Mouse (Mus musculus) heart, adult 9 months (tissue): ENCODE measurements around the gene Rmnd5a.
"Not testable (repeated sequence)": the region's sequence is repeated elsewhere in the genome, so short reads cannot be mapped to it uniquely, and the experiment has no call there.

Experiments used
- DNase-seq, 2 experiments: peaks; one replicate each; pipeline ENCODE4 v3.0.0; 2022; ENCODE audit warnings: low spot score in 2 of 2

The Rmnd5a gene

DNA sequence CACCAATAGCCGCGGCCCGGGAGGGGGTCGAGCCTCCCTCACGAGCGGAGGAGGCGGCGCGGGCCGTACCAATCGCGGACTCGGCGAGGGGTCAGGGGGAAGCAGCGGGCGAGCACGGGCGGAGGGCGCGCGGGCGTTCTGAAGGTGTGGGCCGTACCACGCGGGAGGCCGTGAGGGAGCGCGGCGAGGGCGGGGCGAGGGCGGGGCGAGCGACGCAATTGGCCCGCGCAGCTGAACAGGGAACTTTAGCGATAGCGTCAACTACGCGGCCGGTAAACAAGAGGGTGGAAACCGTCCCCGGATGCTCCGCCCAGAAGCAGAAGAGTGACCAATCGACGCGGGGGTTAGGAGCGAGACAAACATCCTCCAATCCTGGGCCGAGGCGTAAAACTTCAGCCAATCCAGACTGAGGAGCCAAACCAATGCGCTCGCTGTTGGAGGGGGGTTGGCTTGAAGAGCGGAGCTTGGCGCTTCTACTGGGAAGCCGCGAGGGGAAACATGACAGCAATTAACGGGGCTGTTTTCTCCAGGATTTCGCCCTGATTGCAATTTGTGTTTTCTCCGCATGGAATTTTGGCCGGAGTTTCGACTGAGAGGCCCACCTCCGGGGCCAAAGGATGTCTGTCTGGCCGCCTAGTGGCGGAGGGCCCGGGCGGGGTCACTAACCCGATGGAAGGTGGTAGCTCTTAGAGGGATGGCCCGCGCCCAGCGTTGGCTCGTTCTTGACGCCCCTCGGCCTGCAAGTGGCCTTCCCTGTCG, at the start of gene Rmnd5a:
Gene Rmnd5a, minus strand, starts transcription at position 146 of the 759 bp plus-strand sequence.
- peak; percentile 99 for DNase-seq

DNA sequence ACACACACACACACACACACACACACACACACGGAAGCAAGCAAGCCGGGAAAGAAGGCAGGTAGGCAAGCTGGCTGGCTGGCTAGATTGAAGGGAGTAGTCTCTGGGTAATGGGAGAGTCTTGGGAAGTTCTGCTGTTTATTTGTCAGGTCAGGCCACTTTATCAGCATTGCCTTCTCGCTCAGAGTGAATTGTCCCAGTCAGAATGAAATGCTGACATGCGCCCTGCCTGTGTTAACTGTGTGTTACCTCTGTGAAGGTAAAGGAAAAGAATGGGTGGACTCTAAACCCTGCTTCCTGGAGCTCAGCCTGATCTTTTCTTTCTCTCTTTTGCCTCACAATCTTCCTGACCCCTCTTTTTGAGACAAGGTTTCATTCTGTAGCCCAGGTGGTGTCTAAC, 47.5 kb upstream of the Rmnd5a start:
- DNase-seq, result no peak

DNA sequence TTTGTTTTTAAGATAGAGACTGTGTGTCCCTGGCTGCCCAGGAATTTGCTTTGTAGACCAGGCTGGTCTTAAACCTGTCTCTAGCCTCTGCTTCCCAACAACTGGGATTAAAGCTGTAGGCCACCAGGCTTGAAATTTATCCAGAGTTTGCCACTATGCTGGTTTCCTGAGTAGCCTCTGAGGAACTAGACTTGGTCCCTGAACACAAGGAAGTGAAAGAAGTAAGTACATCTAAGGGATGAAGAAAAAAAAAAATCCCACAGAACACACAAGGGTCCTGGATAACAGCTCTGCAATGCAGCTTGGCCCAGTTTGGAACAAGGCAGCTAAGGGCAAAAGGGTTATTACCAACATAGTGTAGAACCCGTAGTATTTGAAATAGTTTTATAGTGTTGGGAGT, 46.4 kb upstream of the Rmnd5a start:
- DNase-seq, result no peak

DNA sequence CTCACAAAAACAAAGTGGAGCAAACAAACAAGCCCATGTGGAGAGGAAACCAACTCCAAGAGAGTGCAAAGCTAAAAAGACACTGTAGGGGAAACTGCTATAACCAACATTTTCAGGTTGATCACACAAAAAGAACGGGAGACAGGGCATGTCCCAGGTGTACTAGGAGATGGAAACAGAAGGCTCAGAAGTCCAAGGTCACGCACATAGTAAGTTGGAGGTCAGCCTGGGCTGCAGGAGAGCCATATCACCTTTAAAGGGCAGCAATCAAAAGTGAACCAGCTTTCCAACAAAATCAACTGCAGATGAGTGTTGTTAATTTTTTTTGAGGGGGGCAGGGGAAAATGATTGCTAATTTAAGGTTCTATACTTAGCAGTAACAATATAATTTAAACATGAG, 45.8 kb upstream of the Rmnd5a start:
- DNase-seq, result no peak

DNA sequence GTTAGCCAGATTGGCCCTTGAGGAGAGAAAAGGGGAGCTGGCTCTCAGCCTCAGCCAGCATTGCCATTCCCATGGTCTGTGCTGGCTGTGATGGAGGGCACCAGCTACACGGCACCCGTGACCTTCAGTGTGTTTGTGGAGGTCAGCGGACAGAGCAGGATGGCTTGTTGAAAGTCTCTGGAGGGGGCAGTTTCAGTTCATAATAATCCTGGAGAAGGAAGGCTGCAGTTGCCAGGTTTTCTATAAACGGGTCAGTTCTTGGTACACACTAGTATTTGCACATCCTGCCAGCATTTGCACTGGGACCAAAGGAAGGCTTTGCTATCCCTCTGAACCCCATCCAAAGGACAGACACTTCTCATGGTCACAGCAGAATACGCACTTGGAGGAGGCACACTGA, 44.8 kb upstream of the Rmnd5a start:
- DNase-seq, result no peak

DNA sequence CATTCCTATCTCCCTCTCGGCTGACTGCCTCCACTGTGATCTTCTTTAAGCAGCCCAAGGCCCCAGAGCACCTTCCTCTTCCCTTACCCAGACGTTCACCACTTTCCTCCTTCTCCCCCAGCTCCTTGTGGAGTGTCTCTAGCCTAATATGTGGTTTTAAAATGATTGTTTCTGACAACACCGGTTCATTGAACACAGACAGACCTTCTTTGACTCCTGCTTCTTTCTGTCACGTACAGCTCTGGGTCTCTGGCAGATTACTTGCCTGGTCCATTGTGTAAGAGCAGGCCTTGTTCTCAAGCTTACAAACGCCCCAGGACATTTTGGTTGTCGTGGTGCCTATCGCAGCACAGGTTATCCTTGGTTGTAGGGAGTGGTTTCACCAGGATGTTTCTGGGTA, 40.7 kb upstream of the Rmnd5a start:
- DNase-seq, result no peak

DNA sequence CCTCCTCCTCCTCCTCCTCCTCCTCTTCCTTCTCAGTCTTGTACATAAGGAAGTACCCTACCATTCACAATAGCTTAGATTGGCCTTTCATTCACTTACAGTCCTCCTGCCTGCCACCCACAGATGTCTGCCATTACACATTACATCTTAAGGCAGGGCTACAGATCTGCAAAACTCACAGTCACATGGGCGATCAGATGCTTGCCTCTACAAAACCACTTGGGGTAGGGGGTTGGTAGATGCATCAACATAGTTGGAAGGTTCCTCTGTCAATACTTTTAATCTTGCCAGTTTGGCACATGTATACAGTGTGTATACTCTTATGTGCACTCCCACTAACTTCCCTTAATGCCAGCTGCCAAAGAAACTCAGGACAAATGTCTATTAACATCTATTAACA, 39.7 kb upstream of the Rmnd5a start:
- DNase-seq, result no peak

DNA sequence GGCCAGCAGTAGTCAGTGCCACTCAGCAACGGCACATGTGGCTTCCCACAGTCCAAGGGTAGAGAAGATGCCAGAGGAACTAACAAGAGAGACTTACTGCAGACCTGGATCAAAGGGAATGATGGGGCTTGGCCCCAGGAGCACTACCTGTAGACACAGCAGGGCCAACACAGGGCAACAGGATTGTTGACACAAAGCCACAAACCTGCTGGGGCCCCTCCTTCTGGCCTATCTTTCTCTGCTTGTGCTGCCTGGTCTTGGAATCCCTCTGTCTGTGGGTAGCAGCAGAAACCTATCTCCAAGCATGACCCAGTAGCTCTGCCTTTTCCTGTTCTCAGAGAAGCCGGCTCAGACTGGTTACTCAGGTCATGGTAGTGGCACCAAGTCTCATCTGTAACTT, 39.2 kb upstream of the Rmnd5a start:
- DNase-seq, result not testable (repeated sequence)

DNA sequence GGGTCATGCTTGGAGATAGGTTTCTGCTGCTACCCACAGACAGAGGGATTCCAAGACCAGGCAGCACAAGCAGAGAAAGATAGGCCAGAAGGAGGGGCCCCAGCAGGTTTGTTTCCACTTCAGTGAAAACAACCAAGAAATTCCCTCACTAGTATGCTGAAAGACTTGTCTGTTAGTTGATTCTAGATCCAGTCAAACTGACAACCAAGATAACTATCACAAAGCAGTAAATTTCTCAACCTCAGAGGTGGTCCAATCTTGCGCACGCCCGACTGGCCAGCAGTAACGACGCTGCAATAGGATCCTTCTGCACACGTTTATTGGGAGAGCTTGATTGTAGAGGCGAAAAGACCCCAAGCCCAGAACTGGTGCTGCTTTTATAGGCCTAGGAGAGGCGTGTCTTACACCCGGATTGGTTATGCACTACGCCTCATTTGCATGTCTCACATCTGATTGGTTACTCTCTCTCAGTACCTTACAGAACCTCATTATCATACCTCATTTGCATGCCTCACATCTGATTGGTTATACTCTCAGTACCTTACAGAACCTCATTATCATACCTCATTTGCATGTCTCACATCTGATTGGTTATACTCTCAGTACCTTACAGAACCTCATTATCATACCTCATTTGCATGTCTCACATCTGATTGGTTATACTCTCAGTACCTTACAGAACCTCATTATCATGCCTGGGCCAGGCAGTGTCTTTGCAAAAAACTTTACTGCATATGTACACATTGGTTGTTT, 38.6 kb upstream of the Rmnd5a start:
- DNase-seq, result not testable (repeated sequence)

DNA sequence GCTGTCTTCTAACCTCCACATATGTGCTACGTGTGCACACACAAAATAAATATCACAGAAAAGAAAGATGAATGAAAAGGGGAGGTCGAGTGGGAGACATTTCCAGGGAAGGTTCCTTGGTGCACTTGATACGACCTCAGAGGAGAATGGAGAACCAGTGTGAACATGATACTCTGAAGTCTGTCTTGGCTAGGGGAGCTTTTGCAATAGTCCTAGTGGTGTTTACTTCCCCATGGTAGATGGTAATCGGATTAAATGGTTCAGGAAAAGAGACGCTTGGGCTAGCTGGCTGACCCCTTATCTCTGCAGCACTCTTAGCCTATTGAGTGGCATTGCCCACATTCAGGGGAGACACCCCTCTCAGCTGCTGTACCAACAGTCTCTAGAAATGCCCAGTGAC, 36.3 kb upstream of the Rmnd5a start:
- DNase-seq, result no peak

DNA sequence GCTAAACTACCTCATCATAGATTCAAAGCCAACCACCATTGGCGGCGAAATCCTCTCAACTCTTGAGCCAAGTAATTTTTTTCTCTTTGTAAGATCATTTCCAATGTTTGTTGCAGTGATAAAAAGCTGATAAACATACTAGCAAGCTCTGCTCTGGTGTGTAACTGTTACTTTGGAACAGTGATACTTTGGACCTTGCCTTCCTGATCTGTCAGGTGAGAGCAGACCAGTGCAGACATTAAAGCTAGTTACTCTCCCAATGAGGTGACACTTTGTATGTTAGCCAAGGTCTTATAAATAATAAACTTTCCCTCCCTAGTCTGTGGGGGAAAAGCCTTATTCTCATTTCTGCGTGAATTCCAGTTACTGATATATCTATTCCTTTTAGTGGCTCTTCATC, 35.2 kb upstream of the Rmnd5a start:
- no peak for DNase-seq

DNA sequence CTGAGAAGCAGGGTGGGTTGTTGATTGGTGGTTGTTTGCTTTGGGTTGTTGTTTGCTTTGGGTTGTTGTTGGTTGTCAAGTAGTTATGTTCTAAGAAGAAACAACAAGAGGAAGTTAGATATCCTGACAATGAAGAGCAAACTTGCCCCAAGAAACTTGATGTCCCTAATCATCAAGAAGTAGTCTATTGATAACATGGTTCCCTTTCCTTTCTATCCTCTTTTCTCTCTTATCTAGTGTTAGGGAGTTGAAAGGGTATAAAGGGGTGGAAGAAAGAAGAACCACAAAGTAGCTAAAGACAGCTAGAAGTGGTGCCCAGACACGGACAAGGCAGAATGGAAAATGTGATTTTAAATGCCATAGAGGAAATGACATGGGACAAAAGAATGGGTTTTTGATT, 32.3 kb upstream of the Rmnd5a start:
- no peak for DNase-seq

DNA sequence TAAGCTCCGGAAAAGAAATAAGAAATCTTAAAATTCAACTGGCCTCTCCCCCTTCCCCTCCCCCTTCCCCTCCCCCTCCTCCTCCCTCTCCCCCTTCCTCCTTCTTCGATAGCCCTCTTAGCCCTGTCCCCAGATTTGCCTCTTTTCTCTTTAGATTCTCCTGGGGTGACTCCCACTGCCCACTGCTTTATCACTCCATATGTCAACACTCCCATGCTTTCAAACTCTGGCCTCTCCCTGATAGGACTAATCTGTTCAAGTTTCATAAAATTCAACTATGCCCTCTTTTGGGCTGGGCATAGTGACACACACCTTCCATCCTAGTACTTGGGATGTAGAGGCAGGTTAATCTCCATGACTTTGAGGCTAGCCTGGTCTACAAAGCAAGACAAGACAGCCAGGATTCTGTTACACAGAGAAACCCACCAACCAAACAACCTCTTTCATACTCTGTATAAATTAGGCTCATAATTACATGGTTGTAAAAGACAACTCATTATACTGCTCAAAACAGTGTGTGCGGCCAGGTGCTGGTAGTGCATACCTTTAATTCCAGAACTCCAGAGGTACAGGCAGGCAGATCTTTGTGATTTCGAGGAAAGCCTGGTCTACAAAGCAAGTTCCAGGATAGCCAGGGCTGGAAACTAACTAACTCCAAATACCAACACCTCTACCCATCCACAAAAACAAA, 31.5 kb upstream of the Rmnd5a start:
- DNase-seq, result no peak

DNA sequence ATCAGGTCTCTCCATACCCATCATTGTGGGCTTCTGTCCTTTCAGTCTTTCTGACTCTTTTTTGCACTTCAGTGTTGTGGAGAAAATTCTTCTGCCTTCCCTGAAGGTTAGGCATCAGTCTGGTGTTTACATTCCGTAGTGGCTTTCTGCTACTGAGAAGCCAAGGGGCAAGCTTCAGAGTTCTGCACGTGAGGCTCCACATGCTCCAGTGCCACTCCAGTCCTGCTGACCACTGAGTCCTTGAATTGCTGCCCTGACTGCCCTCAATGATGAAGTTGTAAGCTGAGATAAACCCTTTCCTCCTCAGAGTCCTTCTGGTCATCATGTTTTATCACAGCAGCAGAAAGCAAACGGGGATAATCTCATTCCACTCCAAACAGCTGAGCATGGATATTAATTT, 28.9 kb upstream of the Rmnd5a start:
- DNase-seq, result no peak

DNA sequence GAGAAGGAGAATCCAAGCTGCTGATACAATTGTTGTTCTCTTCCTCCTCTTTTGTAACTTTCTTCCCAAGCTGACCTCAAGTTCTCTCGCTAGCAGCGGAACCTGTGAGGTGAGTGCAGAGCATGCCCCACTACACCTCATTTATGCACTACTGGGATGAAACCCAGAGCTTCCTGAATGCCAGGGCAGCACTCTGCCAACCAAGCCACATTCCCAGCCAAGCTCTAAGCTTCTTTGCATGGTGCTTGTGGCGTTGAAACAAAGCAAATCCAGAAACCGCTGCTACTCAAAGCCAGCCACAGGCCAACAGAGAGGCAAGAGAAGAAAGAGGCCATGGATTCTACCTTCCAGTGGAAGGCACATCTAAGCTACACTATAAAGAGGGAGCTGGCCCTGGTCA, 27.3 kb upstream of the Rmnd5a start:
- no peak for DNase-seq

DNA sequence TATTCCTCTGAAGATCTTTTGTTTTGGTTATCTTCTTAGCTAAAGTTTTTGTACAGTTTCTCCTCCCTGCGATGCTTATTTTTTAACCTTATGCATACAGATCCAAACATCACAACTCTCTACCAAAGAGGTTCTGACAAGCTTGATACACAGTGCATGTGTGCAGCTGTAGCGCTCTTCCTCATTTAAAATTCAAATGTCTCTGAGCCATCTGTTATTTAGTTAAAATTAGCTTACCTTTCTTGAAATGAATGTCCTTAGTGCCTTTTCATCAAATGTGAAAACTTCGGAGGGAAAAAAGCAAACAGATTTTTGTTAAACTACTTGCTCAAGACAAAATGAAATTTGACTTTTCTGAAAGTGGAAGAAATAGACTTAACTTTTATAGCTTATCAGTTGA, 24.7 kb upstream of the Rmnd5a start:
- DNase-seq, result no peak

DNA sequence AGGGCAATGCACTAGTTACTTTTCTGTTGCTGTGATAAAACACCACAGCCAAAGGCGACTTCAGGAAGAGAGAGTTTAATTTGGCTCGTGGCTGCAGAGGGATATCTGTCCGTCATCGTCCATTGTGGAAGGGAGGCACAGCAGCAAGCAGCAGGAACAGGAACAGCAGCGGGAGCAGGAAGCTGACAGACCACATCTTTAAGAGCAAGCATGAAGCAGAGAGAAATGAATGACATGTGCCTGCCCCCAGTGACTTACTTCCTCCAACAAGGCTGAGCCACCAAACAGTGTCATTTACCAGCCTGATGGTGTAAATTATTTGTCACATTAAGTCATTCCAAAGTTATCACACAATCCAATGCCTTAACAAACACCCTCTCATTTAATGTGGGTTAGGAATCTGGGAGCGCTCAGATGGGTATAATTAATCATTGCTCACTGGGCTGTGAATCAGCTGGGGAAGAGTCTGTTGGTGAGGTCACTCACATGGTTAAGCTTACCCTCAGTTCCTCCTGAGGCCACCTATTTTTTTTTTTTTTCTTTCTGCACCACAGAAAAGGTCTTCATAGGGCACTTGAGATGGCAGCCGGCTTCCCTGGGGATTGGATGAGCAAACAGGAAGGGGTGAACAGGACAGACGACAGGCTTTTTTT, 17.6 kb upstream of the Rmnd5a start:
- DNase-seq, result no peak

DNA sequence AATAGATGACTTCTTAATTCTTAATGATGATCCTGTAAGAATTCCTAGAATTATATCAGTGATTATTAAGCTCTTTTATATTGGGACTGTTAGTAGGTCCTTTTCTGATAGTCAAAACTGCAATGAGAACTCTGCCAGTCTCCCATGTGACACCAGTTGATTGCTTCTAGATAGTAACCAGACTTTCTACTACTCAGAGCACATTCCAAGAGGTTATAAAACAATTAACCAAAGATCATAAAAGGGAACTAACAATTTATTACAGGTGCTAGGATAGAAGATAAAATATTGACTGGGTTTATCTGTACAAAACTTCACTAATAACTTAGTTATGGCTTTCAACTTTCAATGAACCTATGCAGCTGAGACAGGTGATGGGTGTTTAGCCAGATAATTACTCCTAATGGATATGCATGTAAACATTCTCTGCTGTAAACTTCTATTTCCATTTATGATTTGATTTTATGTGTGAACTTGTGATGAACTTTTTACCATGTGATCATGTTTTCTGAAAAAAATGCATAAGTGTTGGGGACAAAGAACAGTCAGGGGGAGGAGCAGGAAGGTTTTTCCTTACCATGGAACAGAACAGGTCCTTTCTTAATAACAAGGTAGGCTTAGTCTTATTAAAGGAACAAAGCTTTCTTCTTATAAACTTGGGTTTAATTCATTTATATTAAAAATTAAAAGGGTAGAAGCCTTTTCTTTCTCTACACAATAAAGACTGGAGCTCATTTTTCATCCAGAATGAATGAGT, 13.7 kb upstream of the Rmnd5a start:
- not testable (repeated sequence) for DNase-seq

DNA sequence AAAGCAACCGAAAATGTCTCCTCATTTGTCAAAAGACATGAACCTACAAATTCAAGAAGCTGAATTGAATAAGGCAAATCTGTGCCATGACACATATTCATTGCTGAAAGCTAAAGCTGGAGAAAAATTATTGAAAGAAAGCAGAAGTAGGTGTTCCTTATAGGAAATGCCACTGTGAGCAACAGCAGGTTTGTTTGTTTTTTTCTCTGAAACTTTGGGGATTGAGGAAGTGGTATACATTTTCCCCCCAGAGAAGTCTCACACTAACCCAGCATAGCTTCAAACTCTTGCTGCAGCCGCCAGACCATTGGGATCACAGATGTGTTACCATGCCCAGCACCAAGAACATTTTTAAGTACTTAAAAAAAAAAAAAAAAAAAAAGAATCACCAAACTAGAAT, 12.4 kb upstream of the Rmnd5a start:
- no peak for DNase-seq

DNA sequence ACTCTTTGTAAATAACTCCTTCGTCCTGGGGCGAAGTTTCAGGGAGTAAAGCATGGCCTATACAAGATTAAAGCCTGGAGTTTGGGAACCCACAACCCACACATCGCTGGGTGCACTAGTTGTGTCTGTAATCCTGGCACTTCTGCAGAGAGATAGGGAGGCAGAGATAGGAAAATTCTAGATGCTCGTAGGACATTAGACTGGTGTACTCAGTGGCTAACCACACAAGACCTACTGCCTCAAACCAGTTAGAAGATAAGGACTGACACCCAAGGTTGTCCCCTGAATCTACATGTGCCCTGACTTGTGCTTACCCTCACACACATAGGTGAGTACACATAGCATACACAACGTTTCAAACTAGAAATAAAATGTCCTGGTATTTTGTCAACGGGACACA, 5.1 kb upstream of the Rmnd5a start:
- DNase-seq, result no peak

DNA sequence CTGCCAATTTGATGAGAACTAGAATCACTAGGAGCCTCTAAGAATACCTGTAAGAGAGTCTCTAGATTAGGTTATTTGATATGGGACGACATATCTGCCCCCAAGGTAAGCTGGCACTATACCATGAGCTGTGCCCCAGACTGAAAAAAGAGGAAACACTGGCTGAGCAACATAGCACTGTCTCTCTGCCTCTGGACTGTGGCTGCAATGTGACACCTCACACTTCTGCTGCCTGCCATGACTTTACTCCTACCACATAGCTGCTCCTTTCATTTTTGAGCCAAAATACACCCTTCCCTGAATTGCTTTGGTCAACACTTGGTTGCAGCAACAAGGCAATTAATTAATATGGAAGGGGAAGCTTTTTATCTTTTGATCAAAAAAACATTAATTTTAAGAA, 4.3 kb upstream of the Rmnd5a start:
- no peak for DNase-seq

DNA sequence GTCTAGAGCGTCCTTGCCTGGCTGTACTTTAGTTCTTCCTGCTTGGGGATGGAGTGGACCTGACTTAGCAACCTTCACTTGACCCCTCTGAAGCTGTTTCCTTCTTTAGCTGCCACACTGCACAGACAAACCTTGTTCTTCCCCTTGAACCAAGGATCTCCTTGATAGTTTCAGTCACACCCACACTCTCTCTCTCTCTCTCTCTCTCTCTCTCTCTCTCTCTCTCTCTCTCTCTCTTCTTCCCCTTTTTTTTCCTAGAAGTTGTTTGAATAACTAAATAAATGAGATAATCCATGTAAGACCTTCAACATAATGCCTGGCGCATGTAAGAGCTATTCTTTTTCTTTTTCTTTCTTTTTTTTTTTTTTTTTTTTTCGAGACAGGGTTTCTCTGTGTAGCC, 1.7 kb upstream of the Rmnd5a start:
- DNase-seq, result no peak
